Mouse (Mus musculus): ENCODE results near the gene Maats1.

The Maats1 gene

GRCm38 (mm10) chr16:38341396-38342324, at the start of gene Maats1:
Gene Maats1, minus strand, starts transcription at chr16:38342143.
- peak; percentile 68 for DNase-seq (ENCODE audit: low spot score)

- no peak for DNase-seq (ENCODE audit: low spot score)
Observed at GRCm38 (mm10) chr16:38390322-38390721, 48.4 kb upstream of the Maats1 start.

GRCm38 (mm10) chr16:38389284-38389893, 47.4 kb upstream of the Maats1 start:
- DNase-seq (ENCODE audit: low spot score) = no peak

- DNase-seq (ENCODE audit: low spot score) = no peak
Observed at GRCm38 (mm10) chr16:38388757-38389156, 46.8 kb upstream of the Maats1 start.

GRCm38 (mm10) chr16:38387389-38387788, 45.4 kb upstream of the Maats1 start:
- no peak for DNase-seq (ENCODE audit: low spot score)

- no peak for DNase-seq (ENCODE audit: low spot score)
Observed at GRCm38 (mm10) chr16:38385700-38386099, 43.8 kb upstream of the Maats1 start.

GRCm38 (mm10) chr16:38385184-38385634, 43.3 kb upstream of the Maats1 start:
- DNase-seq (ENCODE audit: low spot score) = no peak

- DNase-seq (ENCODE audit: low spot score) = no peak
Observed at GRCm38 (mm10) chr16:38383683-38384082, 41.7 kb upstream of the Maats1 start.

GRCm38 (mm10) chr16:38379926-38380325, 38.0 kb upstream of the Maats1 start:
- DNase-seq (ENCODE audit: low spot score) = no peak

GRCm38 (mm10) chr16:38379493-38379892, 37.5 kb upstream of the Maats1 start:
- no peak for DNase-seq (ENCODE audit: low spot score)

GRCm38 (mm10) chr16:38379088-38379487, 37.1 kb upstream of the Maats1 start:
- DNase-seq (ENCODE audit: low spot score) = no peak

GRCm38 (mm10) chr16:38378591-38378990, 36.6 kb upstream of the Maats1 start:
- DNase-seq (ENCODE audit: low spot score) = no peak

- no peak for DNase-seq (ENCODE audit: low spot score)
Observed at GRCm38 (mm10) chr16:38377546-38377945, 35.6 kb upstream of the Maats1 start.

GRCm38 (mm10) chr16:38376841-38377249, 34.9 kb upstream of the Maats1 start:
- DNase-seq (ENCODE audit: low spot score) = no peak

GRCm38 (mm10) chr16:38376163-38376840, 34.4 kb upstream of the Maats1 start:
- DNase-seq (ENCODE audit: low spot score) = no peak

- DNase-seq (ENCODE audit: low spot score) = no peak
Observed at GRCm38 (mm10) chr16:38375182-38375581, 33.2 kb upstream of the Maats1 start.

GRCm38 (mm10) chr16:38374379-38375140, 32.6 kb upstream of the Maats1 start:
- no peak for DNase-seq (ENCODE audit: low spot score)

GRCm38 (mm10) chr16:38373941-38374340, 32.0 kb upstream of the Maats1 start:
- no peak for DNase-seq (ENCODE audit: low spot score)

GRCm38 (mm10) chr16:38373439-38373838, 31.5 kb upstream of the Maats1 start:
- DNase-seq (ENCODE audit: low spot score) = no peak

GRCm38 (mm10) chr16:38372876-38373275, 30.9 kb upstream of the Maats1 start:
- DNase-seq (ENCODE audit: low spot score) = no peak

- no peak for DNase-seq (ENCODE audit: low spot score)
Observed at GRCm38 (mm10) chr16:38371705-38372296, 29.9 kb upstream of the Maats1 start.

Measured in ovary, postnatal 14 days (tissue).